Mouse (Mus musculus) neutrophil, adult 59 days (primary cell): ENCODE measurements around the gene Armh3. TPM values are rescaled to one million over a fixed set of nuclear protein-coding genes. Genes with fewer than 3 reads are reported as not detected.

Source experiments
- total RNA-seq, 2 experiments: library from RNA; stranded (reverse); gene quantifications; 1 replicate in 1 of 2; 2 replicates in 1 of 2; pipeline ENCODE4 v1.2.4; 2023

The Armh3 gene
- total RNA-seq: 10 to 100 TPM; 10.9 to 14.4 TPM

GRCm38 (mm10) chr19:45997785-45998693 lies at the start of gene Armh3:
Armh3 (minus strand) TSS chr19:45998488.

GRCm38 (mm10) chr19:46044993-46045695 lies 46.9 kb upstream of the Armh3 start, which contains the start of gene Ldb1:
Ldb1 (minus strand) TSS chr19:46045214.

GRCm38 (mm10) chr19:46044271-46044992 lies 46.1 kb upstream of the Armh3 start, which contains the start of gene Pprc1:
Pprc1 (plus strand) TSS chr19:46044886.

GRCm38 (mm10) chr19:46003371-46004226 lies 5.3 kb upstream of the Armh3 start, which contains the start of gene Hps6:
Hps6 (plus strand) TSS chr19:46003508.

GRCm38 (mm10) chr19:45815831-45816405 lies 182.4 kb downstream of the Armh3 start, which contains the start of gene Kcnip2:
Kcnip2 (minus strand) TSS chr19:45816061.

GRCm38 (mm10) chr19:45783181-45783932 lies 214.9 kb downstream of the Armh3 start, which contains the start of gene Mgea5:
Mgea5 (minus strand) TSS chr19:45783837.

Other genes starting within 250 kb of the Armh3 start
- gene Npm3, start 248.9 kb downstream of the Armh3 start, total RNA-seq: 10 to 100 TPM; 19.1 to 22.7 TPM
- 100 to 1,000 TPM; 187 to 198 TPM for gene Mgea5, start 214.7 kb downstream of the Armh3 start, total RNA-seq
- gene Kcnip2, start 182.4 kb downstream of the Armh3 start, total RNA-seq: under 1 TPM; 0.20 to 0.55 TPM
- 1 to 10 TPM; 8.7 to 9.2 TPM for gene Hps6, start 5.0 kb upstream of the Armh3 start, total RNA-seq
- gene Pprc1, start 46.4 kb upstream of the Armh3 start, total RNA-seq: 10 to 100 TPM; 24.6 TPM
- gene Ldb1, start 46.7 kb upstream of the Armh3 start, total RNA-seq: 10 to 100 TPM; 64.8 to 75.1 TPM
- gene Nolc1, start 77.4 kb upstream of the Armh3 start, total RNA-seq: 10 to 100 TPM; 25.6 to 26.2 TPM
- not detected for gene Elovl3, start 133.4 kb upstream of the Armh3 start, total RNA-seq
- not detected for gene Pitx3, start 149.8 kb upstream of the Armh3 start, total RNA-seq
- gene Gbf1, start 154.0 kb upstream of the Armh3 start, total RNA-seq: 10 to 100 TPM; 56.1 to 58.1 TPM